Mouse (Mus musculus) heart, adult 2 months (tissue): ENCODE data around the gene Cenpc1.

Source experiments
- CTCF ChIP-seq: fragments of 200-600 bp; IDR thresholded peaks from 2 replicates; pipeline ENCODE4 v1.8.1; 2022; ENCODE audit warnings: antibody characterized with exemption, mild to moderate bottlenecking, moderate library complexity
- EP300 ChIP-seq: fragments of 200-500 bp; IDR thresholded peaks from 2 replicates; pipeline ENCODE4 v1.6.1; 2011; ENCODE audit warnings: low read depth, low read length, control low read depth; ENCODE audit not compliant: insufficient read depth
- POLR2A ChIP-seq: fragments of 200-500 bp; IDR thresholded peaks from 2 replicates; pipeline ENCODE4 v1.6.1; 2011; ENCODE audit warnings: mild to moderate bottlenecking, low read depth, low read length, control low read depth; ENCODE audit not compliant: insufficient read depth

DNA sequence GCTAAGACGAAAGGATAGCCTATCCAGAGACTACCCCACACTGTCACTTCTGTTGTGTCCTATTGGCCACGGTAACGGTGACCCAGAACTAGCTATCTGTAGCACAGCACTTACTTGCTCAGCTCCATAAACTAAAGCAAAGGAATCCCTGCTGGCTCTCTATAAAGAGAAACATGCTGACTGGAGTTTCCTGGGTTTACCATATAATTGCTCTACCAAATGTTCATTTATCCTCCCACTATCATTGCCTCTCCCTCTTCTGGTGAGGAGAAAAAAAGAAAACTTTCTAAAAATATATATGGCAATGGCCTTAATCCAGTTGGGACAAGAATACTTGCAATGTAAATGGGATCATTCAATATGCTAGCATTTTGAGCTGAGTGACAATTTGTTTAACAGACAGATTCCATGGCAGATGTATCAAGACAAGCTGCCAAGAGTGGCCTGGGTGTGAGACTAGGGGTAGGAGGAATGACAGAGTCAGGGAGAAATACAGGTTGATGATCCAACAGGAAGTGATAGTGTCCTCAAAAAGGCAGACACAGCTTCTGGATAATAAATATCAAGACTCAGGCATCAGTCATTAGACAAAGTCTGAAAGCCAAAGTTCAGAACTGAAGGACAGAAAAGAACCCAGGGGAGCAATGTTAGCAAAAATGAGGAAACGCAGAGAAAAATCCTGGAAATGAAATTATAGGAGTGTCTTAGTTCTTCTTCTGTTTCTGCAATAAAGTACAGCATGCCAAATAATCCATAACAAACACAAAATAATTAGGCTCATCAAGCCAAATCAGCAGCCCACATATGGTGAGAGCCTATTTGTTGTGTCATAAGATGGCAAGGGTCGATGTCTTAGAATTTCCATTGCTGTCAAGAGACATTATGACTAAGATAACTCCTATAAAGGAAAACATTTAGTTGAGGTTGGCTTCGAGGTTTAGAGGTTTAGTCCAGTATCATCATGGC, 68.6 kb downstream of the Cenpc1 start:
- TF ChIP-seq CTCF = no peak
- TF ChIP-seq EP300 = no peak
- no peak for TF ChIP-seq POLR2A
